In the genomic region with DNA sequence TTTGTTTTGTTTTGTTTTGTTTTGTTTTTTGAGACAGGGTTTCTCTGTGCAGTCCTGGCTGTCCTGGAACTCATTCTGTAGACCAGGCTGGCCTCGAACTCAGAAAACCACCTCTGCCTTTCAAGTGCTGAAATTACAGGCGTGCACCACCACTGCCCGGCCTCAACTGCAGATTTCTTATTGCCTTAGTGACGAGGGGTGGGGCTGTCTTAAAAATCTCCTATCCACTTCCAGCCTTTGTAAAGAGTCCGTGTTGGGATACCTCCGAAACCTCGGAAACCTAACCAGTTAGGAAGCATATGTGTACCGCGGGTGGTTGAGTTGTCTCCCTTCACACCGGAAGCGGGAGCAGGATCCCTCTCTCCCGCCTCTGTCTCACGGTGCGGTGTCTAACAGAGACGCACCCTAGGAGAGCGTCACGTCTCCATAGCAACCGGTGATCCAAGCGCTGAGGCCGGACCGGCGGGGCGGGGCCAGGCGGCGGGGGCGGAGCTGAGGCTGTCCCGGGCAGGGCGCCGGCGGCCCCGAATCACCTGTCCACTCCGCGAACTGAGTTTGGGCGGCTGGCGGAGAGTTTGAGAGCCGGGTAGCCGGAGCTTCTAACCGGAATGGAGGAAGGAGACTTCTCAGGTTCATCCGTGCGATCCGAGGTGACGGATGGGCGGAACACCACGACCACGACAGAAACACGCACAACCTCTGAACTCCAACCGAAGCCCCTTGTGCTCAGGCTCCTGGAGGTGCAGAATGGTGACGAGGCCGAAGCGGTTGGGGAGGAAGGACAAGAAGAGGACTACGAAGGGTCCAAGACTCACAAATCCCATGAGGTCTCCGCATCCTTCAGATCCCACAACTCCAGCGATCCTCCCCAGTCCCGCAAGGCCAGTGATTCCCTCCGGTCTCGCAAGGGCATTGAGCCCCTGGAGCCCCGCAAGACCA, we compare ENCODE assay signal across 8 mouse cellular contexts. TPM values are rescaled to one million over a fixed set of nuclear protein-coding genes. Genes with fewer than 3 reads are reported as not detected.
DNase-seq lines count a peak whose midpoint lies in the region; ATAC-seq and TF ChIP-seq lines count a peak whose summit lies in the region.

A gene (plus strand): TSS at position 480 of the 939 bp plus-strand sequence.

- DNase-seq in T-cell, adult 2 months (ENCODE audit: low spot score) = peak; percentile 55
- peak; percentile 76 for DNase-seq in cerebellum, postnatal 14 days
- DNase-seq in frontal cortex, postnatal 10 days (ENCODE audit: low spot score in 2 of 2) = peak; percentile 54 to 67
- peak; percentile 89 for DNase-seq in hindbrain, embryonic 11.5 days (ENCODE audit: low spot score)
- peak; percentile 46 to 63 for DNase-seq in layer of hippocampus, postnatal 14 days (ENCODE audit: low spot score in 2 of 2)
- DNase-seq in lung, postnatal 0 days (ENCODE audit: low spot score) = peak; percentile 93
- peak; percentile 65 for DNase-seq in ovary, adult 18-20 months (ENCODE audit: low spot score)
- DNase-seq in thymus, adult 18-20 months = peak; percentile 21 to 31

- H3K27me3 ChIP-seq in hindbrain, embryonic 11.5 days (ENCODE audit: control insufficient read depth, insufficient read depth, low read length) = no peaks in the 10 kb centered on the region
- no peaks in the 10 kb centered on the region for H3K27me3 ChIP-seq in lung, postnatal 0 days (replicated peaks; ENCODE audit: insufficient read depth, low read length)

- peak within 1 kb of the TSS; percentile 37 for H3K9ac ChIP-seq in hindbrain, embryonic 11.5 days (ENCODE audit: low read depth, low read length)
- 0 out of 2 replicates have a peak within 1 kb of the TSS, but pooled peaks have one; percentile 16 for H3K9ac ChIP-seq in lung, postnatal 0 days (replicated peaks; ENCODE audit: low read depth)

- peak within 1 kb of the TSS; percentile 56 for H3K4me2 ChIP-seq in hindbrain, embryonic 11.5 days (replicated peaks; ENCODE audit: low read depth, low read length)
- peak within 1 kb of the TSS; percentile 65 for H3K4me2 ChIP-seq in lung, postnatal 0 days (replicated peaks; ENCODE audit: low read depth, low read length)

- TF ChIP-seq CTCF in lung, postnatal 0 days (IDR thresholded peaks at IDR 0.05) = no peak

- no peak for TF ChIP-seq EP300 in lung, postnatal 0 days (IDR thresholded peaks at IDR 0.05)

- peak; percentile 97 for ATAC-seq in hindbrain, embryonic 11.5 days (ENCODE audit: low FRiP score)
- ATAC-seq in lung, postnatal 0 days = peak; percentile 99

- H3K4me1 ChIP-seq in hindbrain, embryonic 11.5 days (replicated peaks; ENCODE audit: control insufficient read depth, insufficient read depth, low read length) = 0 out of 2 replicates have a peak, but pooled peaks cover 2% of the 10 kb centered on the region
- H3K4me1 ChIP-seq in lung, postnatal 0 days (ENCODE audit: insufficient read depth, low read depth, low read length) = peaks cover 3% of the 10 kb centered on the region; the same call in 1 of the 2 replicates

- H3K4me3 ChIP-seq in hindbrain, embryonic 11.5 days (ENCODE audit: low read depth, low read length) = peak within 1 kb of the TSS; percentile 41
- peak within 1 kb of the TSS; percentile 39 for H3K4me3 ChIP-seq in lung, postnatal 0 days (ENCODE audit: low read depth, low read length)

- H3K9me3 ChIP-seq in hindbrain, embryonic 11.5 days (ENCODE audit: control insufficient read depth, low read length) = no peaks in the 10 kb centered on the region
- H3K9me3 ChIP-seq in lung, postnatal 0 days (ENCODE audit: low read length) = no peaks in the 10 kb centered on the region

- 12% methylated on average over 57 of the region's 57 CpGs for WGBS in hindbrain, embryonic 11.5 days
- 17% methylated on average over 56 of the region's 57 CpGs for WGBS in lung, postnatal 0 days

- no peaks in the 10 kb centered on the region for H3K36me3 ChIP-seq in hindbrain, embryonic 11.5 days (ENCODE audit: control insufficient read depth, insufficient read depth, low read length)
- no peaks in the 10 kb centered on the region for H3K36me3 ChIP-seq in lung, postnatal 0 days (ENCODE audit: insufficient read depth, low read length)

- H3K27ac ChIP-seq in hindbrain, embryonic 11.5 days (ENCODE audit: low read depth, low read length) = no peak within 1 kb of the TSS
- no peak within 1 kb of the TSS for H3K27ac ChIP-seq in lung, postnatal 0 days (ENCODE audit: low read length)

RNA-seq across cellular contexts. Expression of the gene that starts here (rescaled TPM):
- 0.46 TPM in 1 of 2 replicates, not detected in the other for polyA plus RNA-seq in hindbrain, embryonic 11.5 days (2014; fragmentation: Nextera tagmentation; extraction: Ambion mirVana)
- total RNA-seq in layer of hippocampus, postnatal 14 days (2021) = 1 to 10 TPM; 1.3 to 1.4 TPM
- 0.80 and 1.2 TPM in 2 replicates for polyA plus RNA-seq in lung, postnatal 0 days (2015; fragmentation: Nextera tagmentation; extraction: Ambion mirVana)

Comparison
In these comparisons a context has a peak if more than half of its experiments do, and no peak if none do; other contexts are left out.
1. Peak in DNase-seq, ATAC-seq, H3K4me3 ChIP-seq, H3K9ac ChIP-seq and H3K4me2 ChIP-seq in hindbrain, embryonic 11.5 days; RNA of the gene not detected or under 1 TPM.
2. DNase-seq: peak in every context shown above with its lines; median percentile 93 in lung, postnatal 0 days; 89 in hindbrain, embryonic 11.5 days; 76 in cerebellum, postnatal 14 days; 65 in ovary, adult 18-20 months; 60 in frontal cortex, postnatal 10 days; 55 in T-cell, adult 2 months; 54 in layer of hippocampus, postnatal 14 days; 26 in thymus, adult 18-20 months.